Mouse (Mus musculus) midbrain, embryonic 15.5 days (tissue): ENCODE results near the gene Ankib1. TPM values are rescaled to one million over a fixed set of nuclear protein-coding genes. Genes with fewer than 3 reads are reported as not detected.
A peak's percentile ranks its signal among the peaks of the same experiment; 100 is the strongest.
"Not testable (repeated sequence)": the region's sequence is repeated elsewhere in the genome, so short reads cannot be mapped to it uniquely, and the experiment has no call there.

Source experiments
- ATAC-seq: fragments of 200-750 bp; cut with Nextera tagmentation; replicated peaks from 2 replicates; pipeline ENCODE4 v1.8.0; 2017; ENCODE audit warnings: moderate TSS enrichment
- H3K27ac ChIP-seq: fragments of 300-500 bp; sonication (generic); 2 replicates; pipeline ENCODE4 v1.5.1; 2015; ENCODE audit warnings: mild to moderate bottlenecking, inconsistent platforms
- H3K27me3 ChIP-seq: fragments of 300-500 bp; sonication (generic); replicated peaks from 2 replicates; pipeline ENCODE4 v1.6.1; 2015; ENCODE audit warnings: inconsistent platforms
- H3K36me3 ChIP-seq: fragments of 300-500 bp; sonication (generic); replicated peaks from 2 replicates; pipeline ENCODE4 v1.6.1; 2015; ENCODE audit warnings: inconsistent platforms
- H3K4me1 ChIP-seq: fragments of 300-500 bp; sonication (generic); 2 replicates; pipeline ENCODE4 v1.6.1; 2015; ENCODE audit warnings: inconsistent platforms
- H3K4me2 ChIP-seq: fragments of 300-500 bp; sonication (generic); 2 replicates; pipeline ENCODE4 v1.6.1; 2015; ENCODE audit warnings: inconsistent platforms, mild to moderate bottlenecking, moderate library complexity
- H3K4me3 ChIP-seq: fragments of 300-500 bp; sonication (generic); 2 replicates; pipeline ENCODE4 v1.5.1; 2015; ENCODE audit warnings: mild to moderate bottlenecking, inconsistent platforms
- H3K9ac ChIP-seq: fragments of 300-500 bp; sonication (generic); 2 replicates; pipeline ENCODE4 v1.6.1; 2015; ENCODE audit warnings: mild to moderate bottlenecking, inconsistent platforms
- H3K9me3 ChIP-seq: fragments of 300-500 bp; sonication (generic); 2 replicates; pipeline ENCODE4 v1.6.1; 2016; ENCODE audit warnings: inconsistent platforms
- WGBS: fragments of 180-500 bp; shearing (Covaris S2); methylation state at CpG from one replicate; pipeline ENCODE4 v1.1.7; 2015; ENCODE audit warnings: mixed read lengths; 5-methylcytosine and 5-hydroxymethylcytosine counted together
- polyA plus RNA-seq: library from polyadenylated mRNA; unstranded; fragments of >200 nt; fragmentation: Nextera tagmentation; extraction: Ambion mirVana; gene quantifications from 2 replicates; pipeline ENCODE4 v1.2.1, GENCODE M21; 2015

The Ankib1 gene
- polyA plus RNA-seq, 1 experiment from 2014 or later = 19.7 TPM

- not testable (repeated sequence) for H3K36me3 ChIP-seq, H3K9ac ChIP-seq, H3K4me3 ChIP-seq, H3K4me2 ChIP-seq, H3K9me3 ChIP-seq, H3K27ac ChIP-seq, H3K27me3 ChIP-seq, ATAC-seq, H3K4me1 ChIP-seq
- 91% methylated on average over 18 of the region's 25 CpGs for WGBS
Observed at GRCm38 (mm10) chr5:3652903-3653575, 149.7 kb downstream of the Ankib1 start.

- WGBS = 87% methylated on average over 5 of the region's 5 CpGs
- no peak overlapping the region for H3K4me2 ChIP-seq
- no peaks in the 10 kb centered on the region for H3K9me3 ChIP-seq
Observed at GRCm38 (mm10) chr5:3651621-3652020, 151.1 kb downstream of the Ankib1 start.

DNA sequence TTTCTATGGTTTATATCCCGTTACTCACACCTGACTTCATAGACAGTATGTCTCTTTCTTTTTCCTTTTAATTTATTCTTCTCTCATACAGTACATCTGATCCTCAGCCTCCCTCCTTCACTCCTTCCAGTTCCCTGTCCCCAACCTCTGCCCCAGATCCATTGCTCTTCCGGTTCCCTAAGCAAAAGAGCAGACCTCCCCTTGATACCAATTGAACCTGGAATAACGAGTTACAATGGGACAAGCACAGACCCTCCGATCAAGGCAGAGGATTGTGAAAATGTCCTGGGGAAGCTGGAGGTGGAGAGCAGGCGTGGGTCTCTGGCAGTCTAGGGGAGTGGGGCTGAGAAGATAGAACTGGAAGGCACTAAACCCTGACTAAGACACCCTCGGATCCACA, 151.8 kb downstream of the Ankib1 start, which contains the start of gene Tmbim7:
Gene Tmbim7, plus strand, starts transcription at position 301 of the 400 bp plus-strand sequence.
- Histone ChIP-seq H3K27me3 (no peaks in the 10 kb centered on the region), H3K4me3 (no peak within 1 kb of the TSS), H3K4me2 (no peak within 1 kb of the TSS), H3K27ac (no peak within 1 kb of the TSS), H3K4me1 (peaks cover 7% of the 10 kb centered on the region), H3K9ac (no peak within 1 kb of the TSS), H3K36me3 (no peaks in the 10 kb centered on the region), H3K9me3 (no peaks in the 10 kb centered on the region)
- no peak for ATAC-seq
- 76% methylated on average over 6 of the region's 6 CpGs for WGBS

More at GRCm38 (mm10) chr5:3651621-3652020, 151.1 kb downstream of the Ankib1 start:
- Histone ChIP-seq H3K27me3 (no peaks in the 10 kb centered on the region), H3K36me3 (no peaks in the 10 kb centered on the region), H3K4me1 (peaks cover 2% of the 10 kb centered on the region), H3K27ac (no peak overlapping the region), H3K9ac (no peak overlapping the region), H3K4me3 (no peak overlapping the region)
- ATAC-seq = no peak

- ATAC-seq = no peak
- H3K36me3 ChIP-seq = peaks cover 9% of the 10 kb centered on the region; the same call in 1 of the 2 replicates
- WGBS = 71% methylated on average over 4 of the region's 4 CpGs
- peaks cover 17% of the 10 kb centered on the region for H3K4me1 ChIP-seq
- H3K9me3 ChIP-seq = no peaks in the 10 kb centered on the region
- no peak overlapping the region for H3K9ac ChIP-seq
- H3K27me3 ChIP-seq = no peaks in the 10 kb centered on the region
- H3K4me3 ChIP-seq = no peak overlapping the region
- no peak overlapping the region for H3K27ac ChIP-seq
- no peak overlapping the region for H3K4me2 ChIP-seq
Observed at GRCm38 (mm10) chr5:3648849-3649210, 153.9 kb downstream of the Ankib1 start.

- Histone ChIP-seq H3K36me3 (peaks cover 9% of the 10 kb centered on the region; the same call in 1 of the 2 replicates), H3K27ac (no peak overlapping the region), H3K4me1 (peaks cover 17% of the 10 kb centered on the region), H3K27me3 (no peaks in the 10 kb centered on the region), H3K4me2 (peak overlapping the region; percentile 50), H3K9me3 (no peaks in the 10 kb centered on the region), H3K4me3 (peak overlapping the region; percentile 99), H3K9ac (no peak overlapping the region)
- WGBS = 55% methylated on average over 4 of the region's 4 CpGs
- ATAC-seq = peak; percentile 32
Observed at GRCm38 (mm10) chr5:3648206-3648848, 154.4 kb downstream of the Ankib1 start.

DNA sequence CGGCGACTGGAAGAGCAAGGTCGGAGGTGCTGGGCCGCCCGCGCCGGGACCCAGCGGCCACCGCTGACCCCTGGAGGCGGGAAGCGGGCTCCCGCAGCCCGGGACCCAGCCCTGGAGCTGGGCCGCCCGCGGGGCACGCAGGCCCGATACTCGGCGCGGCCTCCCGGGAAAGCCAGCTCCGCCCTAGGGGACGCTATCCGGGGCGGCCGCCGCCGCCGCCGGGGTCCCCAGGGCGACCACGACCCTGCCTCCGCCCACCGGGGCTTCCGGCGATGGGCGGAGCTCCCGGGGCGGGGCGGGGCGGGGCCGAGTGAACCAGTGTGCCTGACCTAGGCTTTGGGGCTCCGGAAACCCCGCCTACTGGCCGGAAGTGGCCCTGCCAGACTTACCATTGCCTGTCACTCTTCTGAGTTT, 155.0 kb downstream of the Ankib1 start:
- peaks cover 10% of the 10 kb centered on the region; the same call in 1 of the 2 replicates for H3K36me3 ChIP-seq
- H3K4me1 ChIP-seq = peaks cover 17% of the 10 kb centered on the region
- ATAC-seq = peak; percentile 96
- H3K9ac ChIP-seq = peak overlapping the region; percentile 92
- H3K27ac ChIP-seq = peak overlapping the region; percentile 91
- no peaks in the 10 kb centered on the region for H3K27me3 ChIP-seq
- no peaks in the 10 kb centered on the region for H3K9me3 ChIP-seq
- WGBS = under 1% methylated on average over 43 of the region's 46 CpGs
- peak overlapping the region; percentile 50 for H3K4me2 ChIP-seq
- H3K4me3 ChIP-seq = peak overlapping the region; percentile 99

DNA sequence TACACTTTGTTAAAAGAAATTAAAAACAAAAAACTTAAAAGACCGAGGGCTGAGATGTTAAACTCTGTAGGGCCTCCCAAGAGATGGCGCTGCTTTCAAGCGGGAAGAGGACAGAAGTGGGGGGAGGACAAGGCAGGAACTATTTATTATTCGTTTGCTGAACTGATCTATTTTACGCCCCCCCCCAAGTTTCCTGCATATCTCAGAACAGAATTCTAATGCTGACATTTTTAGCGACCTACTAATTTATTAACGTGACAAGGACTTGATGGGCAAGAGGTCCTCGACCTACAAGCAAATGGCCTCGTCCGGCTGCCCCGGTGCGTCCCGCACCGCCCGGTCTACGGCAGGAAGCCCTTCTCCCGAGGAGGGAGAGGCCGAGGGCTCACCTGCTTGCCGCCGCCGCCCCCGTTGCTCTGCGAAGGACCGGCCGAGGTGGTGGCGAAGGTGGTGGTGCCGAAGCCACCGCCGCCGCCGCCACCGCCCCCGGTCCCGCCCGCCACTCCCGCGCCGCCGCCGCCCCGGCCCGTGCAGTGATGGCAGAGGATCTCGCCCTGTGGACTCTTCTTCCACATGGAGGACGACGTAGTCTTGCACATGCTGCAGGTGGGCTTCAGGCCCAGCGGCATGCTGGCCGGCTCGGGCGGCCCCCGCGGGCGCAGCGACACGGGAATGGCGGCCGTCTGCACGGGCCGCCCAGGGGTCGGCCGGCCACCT, 155.6 kb downstream of the Ankib1 start:
- H3K27ac ChIP-seq = peak overlapping the region; percentile 91
- peak overlapping the region; percentile 50 for H3K4me2 ChIP-seq
- 0% methylated on average over 59 of the region's 60 CpGs for WGBS
- peak overlapping the region; percentile 99 for H3K4me3 ChIP-seq
- peaks cover 15% of the 10 kb centered on the region for H3K36me3 ChIP-seq
- peak overlapping the region; percentile 92 for H3K9ac ChIP-seq
- ATAC-seq = peak; percentile 88
- H3K9me3 ChIP-seq = no peaks in the 10 kb centered on the region
- peaks cover 17% of the 10 kb centered on the region for H3K4me1 ChIP-seq
- no peaks in the 10 kb centered on the region for H3K27me3 ChIP-seq

- Histone ChIP-seq H3K4me1 (peaks cover 17% of the 10 kb centered on the region), H3K4me2 (peak overlapping the region; percentile 50), H3K4me3 (peak overlapping the region; percentile 99), H3K27ac (no peak overlapping the region), H3K27me3 (no peaks in the 10 kb centered on the region), H3K36me3 (peaks cover 21% of the 10 kb centered on the region), H3K9me3 (no peaks in the 10 kb centered on the region), H3K9ac (peak overlapping the region; percentile 92; the same call in 1 of the 2 replicates)
- WGBS = 25% methylated on average over 6 of the region's 6 CpGs
- ATAC-seq = no peak
Observed at GRCm38 (mm10) chr5:3646539-3646938, 156.2 kb downstream of the Ankib1 start.

- no peak overlapping the region for H3K27ac ChIP-seq
- H3K4me1 ChIP-seq = peaks cover 17% of the 10 kb centered on the region
- H3K36me3 ChIP-seq = peaks cover 30% of the 10 kb centered on the region
- no peaks in the 10 kb centered on the region for H3K27me3 ChIP-seq
- H3K4me3 ChIP-seq = no peak overlapping the region
- 83% methylated on average over 6 of the region's 6 CpGs for WGBS
- no peak overlapping the region for H3K9ac ChIP-seq
- ATAC-seq = no peak
- H3K4me2 ChIP-seq = no peak overlapping the region
- no peaks in the 10 kb centered on the region for H3K9me3 ChIP-seq
Observed at GRCm38 (mm10) chr5:3645326-3645725, 157.4 kb downstream of the Ankib1 start.

GRCm38 (mm10) chr5:3644621-3645020, 158.1 kb downstream of the Ankib1 start:
- Histone ChIP-seq H3K27ac (no peak overlapping the region), H3K4me3 (no peak overlapping the region), H3K4me2 (no peak overlapping the region), H3K4me1 (peaks cover 17% of the 10 kb centered on the region), H3K9me3 (no peaks in the 10 kb centered on the region), H3K36me3 (peaks cover 33% of the 10 kb centered on the region), H3K27me3 (no peaks in the 10 kb centered on the region), H3K9ac (no peak overlapping the region)
- WGBS = 96% methylated on average over 6 of the region's 6 CpGs
- no peak for ATAC-seq
